Mouse (Mus musculus) heart, postnatal 0 days (tissue): ENCODE results near the gene Zfp385b. TPM values are rescaled to one million over a fixed set of nuclear protein-coding genes. Genes with fewer than 3 reads are reported as not detected.

Experiments used
- ATAC-seq: fragments of 200-750 bp; cut with Nextera tagmentation; 2 replicates; pipeline ENCODE4 v1.8.0; 2017; ENCODE audit warnings: low read depth, moderate number of reproducible peaks, moderate library complexity; ENCODE audit not compliant: insufficient read depth
- DNase-seq: peaks from one replicate; pipeline ENCODE4 v3.0.0-alpha.2; 2016; ENCODE audit warnings: low spot score
- H3K27ac ChIP-seq: fragments of 300-500 bp; sonication (generic); 2 replicates; pipeline ENCODE4 v1.5.1; 2014; ENCODE audit warnings: low read depth, mild to moderate bottlenecking
- H3K27me3 ChIP-seq: fragments of 300-500 bp; sonication (generic); 2 replicates; pipeline ENCODE4 v1.6.1; 2014; ENCODE audit warnings: low read length, mixed read lengths; ENCODE audit not compliant: control insufficient read depth, insufficient read depth
- H3K36me3 ChIP-seq: fragments of 300-500 bp; sonication (generic); replicated peaks from 2 replicates; pipeline ENCODE4 v1.6.1; 2014; ENCODE audit warnings: low read length, mixed read lengths; ENCODE audit not compliant: control insufficient read depth, insufficient read depth
- H3K4me1 ChIP-seq: fragments of 300-500 bp; sonication (generic); 2 replicates; pipeline ENCODE4 v1.6.1; 2014; ENCODE audit warnings: antibody characterized with exemption; ENCODE audit not compliant: control insufficient read depth, insufficient read depth
- H3K4me2 ChIP-seq: fragments of 300-500 bp; sonication (generic); 2 replicates; pipeline ENCODE4 v1.6.1; 2014; ENCODE audit warnings: low read depth, mild to moderate bottlenecking, low read length, moderate library complexity
- H3K4me3 ChIP-seq: fragments of 300-500 bp; sonication (generic); 2 replicates; pipeline ENCODE4 v1.5.1; 2014; ENCODE audit warnings: low read depth, low read length
- H3K9ac ChIP-seq: fragments of 300-500 bp; sonication (generic); replicated peaks from 2 replicates; pipeline ENCODE4 v1.6.1; 2014; ENCODE audit warnings: low read depth, low read length, mixed read lengths
- H3K9me3 ChIP-seq: fragments of 300-500 bp; sonication (generic); replicated peaks from 2 replicates; pipeline ENCODE4 v1.6.1; 2016; ENCODE audit warnings: low read length; ENCODE audit not compliant: control insufficient read depth
- CTCF ChIP-seq: IDR thresholded peaks from 2 replicates; pipeline ENCODE4 v1.5.1; 2016; ENCODE audit warnings: antibody characterized with exemption, control low read depth, low read depth
- EP300 ChIP-seq: IDR thresholded peaks from 2 replicates; pipeline ENCODE4 v1.6.1; 2016; ENCODE audit warnings: antibody characterized with exemption, low read depth
- WGBS: fragments of 180-500 bp; shearing (Covaris S2); extraction: QIAGEN DNeasy Blood & Tissue Kit; methylation state at CpG from one replicate; pipeline ENCODE4 v1.1.7; 2014; 5-methylcytosine and 5-hydroxymethylcytosine counted together
- polyA plus RNA-seq: library from polyadenylated mRNA; unstranded; fragments of >200 nt; fragmentation: Nextera tagmentation; extraction: Ambion mirVana; gene quantifications from 2 replicates; pipeline ENCODE4 v1.2.1, GENCODE M21; 2015
- total RNA-seq: library from RNA; depleted of rRNA; stranded (reverse); fragments of >200 nt; gene quantifications from 2 replicates; pipeline ENCODE4 v1.2.3, GENCODE M21; 2014; ENCODE audit warnings: low replicate concordance

Zfp385b gene
- total and polyA plus RNA-seq, 2 experiments from 2014 or later, result 1.8 to 4.2 TPM

DNA sequence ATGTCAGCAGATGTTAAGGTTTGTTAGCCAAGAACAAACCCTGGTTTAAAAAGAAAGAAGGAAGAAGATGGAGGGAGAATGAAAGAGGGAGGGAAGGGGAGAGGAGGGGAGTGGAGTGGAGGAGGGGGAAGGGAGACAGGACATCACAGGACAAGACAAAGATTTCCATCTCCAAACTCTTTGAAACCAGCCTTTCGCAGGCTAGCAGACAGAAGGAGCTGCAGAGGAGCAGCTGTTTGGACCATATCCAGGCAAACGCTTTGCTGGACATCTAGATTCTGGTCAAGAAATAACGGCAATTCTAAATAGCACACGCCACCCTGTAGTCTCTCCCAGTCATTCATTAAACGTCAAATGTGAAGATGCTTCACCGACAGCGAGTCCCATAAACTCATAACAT, 38.0 kb downstream of the Zfp385b start:
- 73% methylated on average over 7 of the region's 7 CpGs for WGBS
- ATAC-seq (no peak), DNase-seq (no peak)
- no peaks in the 10 kb centered on the region for H3K36me3 ChIP-seq
- H3K4me1 ChIP-seq, result no peaks in the 10 kb centered on the region
- H3K4me2 ChIP-seq, result no peak overlapping the region
- H3K9me3 ChIP-seq, result no peaks in the 10 kb centered on the region
- TF ChIP-seq EP300, result no peak
- TF ChIP-seq CTCF, result no peak
- H3K4me3 ChIP-seq, result no peak overlapping the region
- no peak overlapping the region for H3K27ac ChIP-seq
- H3K27me3 ChIP-seq, result no peaks in the 10 kb centered on the region
- H3K9ac ChIP-seq, result no peak overlapping the region

DNA sequence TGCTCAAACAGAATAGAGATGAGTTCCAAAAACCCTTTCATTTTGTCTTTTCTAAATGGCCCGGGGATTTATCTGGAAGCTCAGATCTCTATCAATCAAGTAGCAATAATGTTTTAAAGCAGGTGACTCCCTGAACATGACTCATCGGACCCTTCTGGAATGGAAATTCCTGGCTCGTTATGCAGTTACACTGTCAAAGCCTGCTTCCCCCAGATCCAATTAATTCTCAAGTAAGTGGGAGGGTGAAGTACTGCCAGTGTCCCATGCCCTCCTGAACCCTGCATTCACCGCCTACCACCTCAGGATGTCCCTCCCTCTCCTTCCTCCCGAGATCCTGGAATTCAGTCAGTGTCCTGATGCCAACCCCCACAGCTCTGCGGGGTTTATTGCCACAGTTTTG, 41.7 kb downstream of the Zfp385b start:
- ATAC-seq, result no peak
- DNase-seq, result no peak

DNA sequence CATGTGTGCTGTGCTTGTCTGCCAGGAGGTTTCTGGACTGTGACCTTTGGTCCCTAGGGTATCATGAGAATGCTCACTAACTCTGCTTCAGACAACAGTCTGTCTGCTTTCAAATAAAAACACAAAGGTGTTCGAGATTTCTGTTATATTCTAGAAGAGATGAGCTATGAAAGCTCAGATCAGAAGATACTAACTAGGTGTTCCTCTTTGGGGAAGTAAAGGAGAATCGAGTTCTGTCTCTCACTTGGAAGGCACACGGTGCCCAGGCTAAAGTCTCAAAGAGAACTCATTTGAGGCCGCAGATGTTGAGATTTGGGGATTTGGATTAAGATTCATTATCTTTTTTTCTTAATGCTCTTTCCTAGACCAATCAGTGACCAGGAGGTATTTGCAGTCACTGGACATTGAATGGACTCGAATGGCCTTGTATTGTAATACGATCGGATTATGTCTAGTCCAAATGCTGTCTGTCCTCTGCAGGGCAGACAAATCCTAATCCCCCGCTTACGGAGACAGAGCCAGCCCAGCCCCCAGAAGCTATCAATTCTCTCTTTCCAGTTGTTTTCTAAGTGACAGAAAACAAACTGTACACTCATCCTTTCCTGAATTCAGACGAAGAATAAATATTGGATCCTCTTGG, 42.3 kb downstream of the Zfp385b start:
- H3K27me3 ChIP-seq, result no peaks in the 10 kb centered on the region
- no peak overlapping the region for H3K27ac ChIP-seq
- H3K4me2 ChIP-seq, result no peak overlapping the region
- 78% methylated on average over 10 of the region's 10 CpGs for WGBS
- no peaks in the 10 kb centered on the region for H3K9me3 ChIP-seq
- no peaks in the 10 kb centered on the region for H3K4me1 ChIP-seq
- H3K36me3 ChIP-seq, result no peaks in the 10 kb centered on the region
- TF ChIP-seq CTCF, result no peak
- no peak for TF ChIP-seq EP300
- H3K4me3 ChIP-seq, result no peak overlapping the region
- H3K9ac ChIP-seq, result no peak overlapping the region
- DNase-seq (no peak), ATAC-seq (no peak)

More for the DNA sequence above, 41.7 kb downstream of the Zfp385b start:
- no peak overlapping the region for H3K9ac ChIP-seq
- no peak overlapping the region for H3K4me3 ChIP-seq
- no peaks in the 10 kb centered on the region for H3K36me3 ChIP-seq
- H3K4me2 ChIP-seq, result no peak overlapping the region
- no peaks in the 10 kb centered on the region for H3K27me3 ChIP-seq
- TF ChIP-seq CTCF, result no peak
- TF ChIP-seq EP300, result no peak
- no peaks in the 10 kb centered on the region for H3K9me3 ChIP-seq
- 41% methylated on average over 6 of the region's 6 CpGs for WGBS
- no peak overlapping the region for H3K27ac ChIP-seq
- H3K4me1 ChIP-seq, result no peaks in the 10 kb centered on the region

DNA sequence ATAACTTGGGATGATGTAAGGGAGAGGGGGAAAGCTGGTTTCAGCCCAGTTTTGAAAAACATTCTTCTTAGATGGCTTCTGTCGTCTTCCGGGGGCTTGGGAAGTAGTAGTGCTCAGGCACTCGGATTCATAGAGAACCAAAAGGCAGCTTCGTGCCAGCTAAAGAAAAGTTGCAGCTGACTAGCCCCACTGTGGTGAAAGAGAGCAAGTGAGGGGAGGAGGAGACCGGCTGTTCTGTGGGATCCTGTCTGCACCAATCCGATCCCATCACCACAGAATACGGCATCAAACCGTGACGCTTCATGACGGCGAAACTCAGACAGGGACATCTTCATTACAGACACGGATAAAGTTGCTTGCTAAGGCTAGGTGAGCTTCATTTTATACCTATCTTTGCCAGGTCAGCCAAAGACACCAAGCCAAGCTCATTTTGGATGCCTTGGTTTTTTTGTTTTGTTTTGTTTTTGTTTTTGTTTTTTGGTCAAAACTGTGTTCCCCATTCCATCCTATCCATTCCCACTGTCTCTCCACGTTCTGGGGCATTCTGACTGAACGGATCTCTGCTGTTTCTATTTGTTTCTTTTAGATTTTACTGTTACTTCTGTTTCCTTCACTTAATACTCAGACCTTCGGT, 44.1 kb downstream of the Zfp385b start:
- peak; percentile 47; the same call in 1 of the 2 replicates for ATAC-seq
- Histone ChIP-seq H3K4me3 (no peak overlapping the region), H3K4me1 (no peaks in the 10 kb centered on the region), H3K27ac (no peak overlapping the region), H3K9ac (no peak overlapping the region), H3K9me3 (no peaks in the 10 kb centered on the region), H3K4me2 (no peak overlapping the region), H3K36me3 (no peaks in the 10 kb centered on the region), H3K27me3 (no peaks in the 10 kb centered on the region)
- no peak for TF ChIP-seq CTCF
- TF ChIP-seq EP300, result no peak
- peak; percentile 11 for DNase-seq
- 59% methylated on average over 15 of the region's 15 CpGs for WGBS

DNA sequence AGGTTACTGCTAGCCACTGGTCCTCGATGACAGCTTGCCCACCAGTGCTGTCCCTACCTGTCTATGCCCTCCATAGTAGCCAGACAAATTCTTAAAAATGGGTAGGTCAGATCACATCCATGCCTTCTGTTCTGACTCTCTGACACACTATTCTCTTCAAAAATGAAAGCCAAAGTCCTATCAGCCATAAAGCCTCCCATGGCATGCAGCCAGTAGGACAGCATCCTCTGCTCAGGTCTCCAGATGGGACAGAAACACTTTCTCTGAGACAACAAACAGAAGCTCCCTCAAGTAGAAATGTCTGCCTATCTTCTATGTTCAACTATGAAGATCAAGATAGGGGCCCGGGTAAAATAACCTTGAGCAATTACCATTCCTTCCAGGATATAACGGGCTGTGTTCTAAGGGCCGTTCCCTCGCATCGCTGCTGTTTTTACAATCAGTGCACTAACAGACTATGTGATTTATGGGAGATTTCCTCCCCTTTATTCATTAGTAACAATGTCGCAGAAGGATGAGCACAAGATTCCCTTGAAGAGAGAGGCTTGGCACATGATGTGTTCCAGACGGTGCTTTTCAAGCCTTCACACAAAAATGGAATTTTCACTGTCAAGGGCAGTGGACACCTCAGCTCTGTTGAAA, 49.3 kb downstream of the Zfp385b start:
- H3K4me3 ChIP-seq, result no peak overlapping the region
- TF ChIP-seq EP300 (no peak), CTCF (no peak)
- no peak overlapping the region for H3K27ac ChIP-seq
- no peak overlapping the region for H3K9ac ChIP-seq
- H3K4me1 ChIP-seq, result 0 out of 2 replicates have a peak, but pooled peaks cover 3% of the 10 kb centered on the region
- H3K36me3 ChIP-seq, result no peaks in the 10 kb centered on the region
- no peak overlapping the region for H3K4me2 ChIP-seq
- H3K27me3 ChIP-seq, result no peaks in the 10 kb centered on the region
- ATAC-seq (no peak), DNase-seq (no peak)
- 57% methylated on average over 8 of the region's 8 CpGs for WGBS
- H3K9me3 ChIP-seq, result no peaks in the 10 kb centered on the region
